Mouse (Mus musculus): ENCODE measurements at regions not wholly inside any gene's neighbourhood (a gene's known extent, or its start where the extent isn't known, plus 50 kb on each side); places are given as distances from the start of the nearest gene placed in this dataset.

DNA sequence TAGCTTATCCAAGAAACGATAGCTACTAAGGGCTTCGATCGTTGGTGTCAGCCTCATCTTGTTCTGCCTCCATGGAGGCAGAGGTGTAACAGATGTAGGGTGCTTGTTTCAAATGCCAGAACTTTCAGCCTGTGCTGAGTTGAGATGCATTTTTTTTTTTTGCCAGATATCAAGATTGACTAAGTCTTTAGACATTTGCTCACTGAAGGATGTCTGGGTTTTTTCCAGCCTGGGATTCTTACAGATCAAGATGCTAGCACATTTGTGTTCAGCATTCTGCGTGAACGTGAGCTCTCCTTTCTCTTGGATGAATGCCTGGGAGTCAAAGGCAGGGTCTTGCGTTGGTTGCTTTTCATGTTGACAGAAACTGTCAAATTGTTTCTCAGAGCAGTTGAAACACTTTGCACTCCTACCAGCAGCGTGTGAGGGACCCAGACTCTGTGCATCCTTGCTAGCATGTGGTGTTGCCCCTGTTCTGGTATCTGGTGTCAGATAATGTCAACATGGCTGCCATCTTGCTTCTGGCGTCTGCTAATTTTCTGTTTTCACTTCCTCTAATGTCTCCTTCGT, 114.4 kb upstream of the Arl4c start:
- dilution Hi-C loops (cut with MboI; ENCODE audit: extremely low pct_ligation_motif_present, extremely low pct_unique_long_range_greater_than_20kb, low sequenced_read_pairs) = no loop called here
- no peaks in the 10 kb centered on the region for H3K36me3 ChIP-seq (replicated peaks in 1 of 2; ENCODE audit: control insufficient read depth in 1 of 2, insufficient read depth in 1 of 2, low read length in 1 of 2)
- no peak for DNase-seq (ENCODE audit: extremely low read depth)
- in situ Hi-C loops (cut with MboI; ENCODE audit: low pct_ligation_motif_present, low pct_unique_long_range_greater_than_20kb, low sequenced_read_pairs) = no loop called here
- no peak overlapping the region for H3K9ac ChIP-seq (ENCODE audit: insufficient read depth, low read depth)
- no peak overlapping the region for H3K4me2 ChIP-seq (ENCODE audit: insufficient read depth, low read depth, poor library complexity, severe bottlenecking)
- H3K79me2 ChIP-seq (replicated peaks; ENCODE audit: control insufficient read depth, extremely low read depth, insufficient read depth, poor library complexity, severe bottlenecking) = no peaks in the 10 kb centered on the region
- peaks cover 41% of the 10 kb centered on the region for H3K9me3 ChIP-seq (replicated peaks; ENCODE audit: low read length)
- H3K4me3 ChIP-seq (replicated peaks in 1 of 3; ENCODE audit: low read depth in 2 of 3, low read length in 2 of 3, poor library complexity in 1 of 3) = no peak overlapping the region
- H3K4me1 ChIP-seq (ENCODE audit: control insufficient read depth in 1 of 2, insufficient read depth in 2 of 2) = no peaks in the 10 kb centered on the region
- TF ChIP-seq JUND (conservative IDR thresholded peaks at IDR 0.05; ENCODE audit: low read depth, low read length) (no peak), EP300 (IDR thresholded peaks at IDR 0.05; ENCODE audit: low read length) (no peak), HCFC1 (IDR thresholded peaks at IDR 0.05; ENCODE audit: low read depth, low read length) (no peak), ZNF384 (IDR thresholded peaks at IDR 0.05; ENCODE audit: low read depth, low read length) (no peak), CHD2 (IDR thresholded peaks at IDR 0.05; ENCODE audit: low read length) (no peak), SIN3A (IDR thresholded peaks at IDR 0.05; ENCODE audit: low read length) (no peak), TBP (conservative IDR thresholded peaks at IDR 0.05; ENCODE audit: low read depth, low read length) (no peak), ZKSCAN1 (IDR thresholded peaks at IDR 0.05; ENCODE audit: borderline replicate concordance, low read depth, low read length) (no peak), GABPA (IDR thresholded peaks at IDR 0.05; ENCODE audit: insufficient replicate concordance, low read depth, low read length) (no peak), MAX (IDR thresholded peaks at IDR 0.05; ENCODE audit: low read length) (no peak), CTCF (conservative IDR thresholded peaks at IDR 0.05 in 1 of 2, IDR thresholded peaks at IDR 0.05 in 1 of 2; ENCODE audit: low read depth in 2 of 2, low read length in 2 of 2) (no peak), RAD21 (IDR thresholded peaks at IDR 0.05; ENCODE audit: low read depth, low read length) (no peak)
- H3K27ac ChIP-seq (ENCODE audit: insufficient read depth, low read depth) = no peak overlapping the region
- H3K27me3 ChIP-seq (replicated peaks) = no peaks in the 10 kb centered on the region

DNA sequence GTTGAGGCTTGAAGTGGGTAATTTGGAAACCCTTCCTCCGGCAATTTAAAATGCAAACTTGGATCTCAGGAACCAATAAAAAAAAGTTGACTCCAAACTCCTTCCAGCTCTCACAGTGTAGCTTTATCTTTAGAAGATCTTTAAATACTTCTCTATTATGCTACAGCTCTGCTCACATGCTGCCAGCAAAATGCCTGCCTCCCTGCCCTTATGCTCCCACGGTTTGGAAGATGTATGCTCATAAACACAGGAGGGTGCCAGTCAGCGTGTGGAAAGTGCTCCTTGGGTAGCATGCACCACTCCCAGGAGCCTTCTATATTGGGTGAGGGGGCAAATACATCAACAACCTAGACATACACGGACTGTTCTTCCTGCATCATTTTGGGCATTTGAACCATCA, 123.2 kb upstream of the Arl4c start:
- dilution Hi-C loops (cut with MboI; ENCODE audit: extremely low pct_ligation_motif_present, extremely low pct_unique_long_range_greater_than_20kb, low sequenced_read_pairs) = no loop called here
- TF ChIP-seq MAZ (IDR thresholded peaks at IDR 0.05; ENCODE audit: low read depth, low read length) = no peak
- no peak for TF ChIP-seq EP300 (IDR thresholded peaks at IDR 0.05; ENCODE audit: low read length)
- TF ChIP-seq KAT2A (IDR thresholded peaks at IDR 0.05; ENCODE audit: insufficient replicate concordance, low read length) = no peak
- no peak for TF ChIP-seq ELF1 (IDR thresholded peaks at IDR 0.05; ENCODE audit: low read depth, low read length)
- TF ChIP-seq NRF1 (IDR thresholded peaks at IDR 0.05; ENCODE audit: low read depth, low read length) = no peak
- no peak for TF ChIP-seq GABPA (IDR thresholded peaks at IDR 0.05; ENCODE audit: insufficient replicate concordance, low read depth, low read length)
- no peak for TF ChIP-seq CHD2 (IDR thresholded peaks at IDR 0.05; ENCODE audit: low read length)
- TF ChIP-seq JUND (conservative IDR thresholded peaks at IDR 0.05; ENCODE audit: low read depth, low read length) = no peak
- TF ChIP-seq JUN (IDR thresholded peaks at IDR 0.05; ENCODE audit: insufficient read depth, low read depth, low read length) = no peak
- no peak for TF ChIP-seq MYC (IDR thresholded peaks at IDR 0.05; ENCODE audit: low read depth, low read length)
- no peak for TF ChIP-seq USF2 (conservative IDR thresholded peaks at IDR 0.05; ENCODE audit: low read depth, low read length)
- TF ChIP-seq MEF2A (IDR thresholded peaks at IDR 0.05; ENCODE audit: borderline replicate concordance, low read depth, low read length) = no peak
- no peak for TF ChIP-seq SMC3 (IDR thresholded peaks at IDR 0.05; ENCODE audit: low read depth, low read length)
- TF ChIP-seq POLR2AphosphoS2 (IDR thresholded peaks at IDR 0.05; ENCODE audit: low read depth, low read length) = no peak
- no peak for TF ChIP-seq ZNF384 (IDR thresholded peaks at IDR 0.05; ENCODE audit: low read depth, low read length)
- no peak for TF ChIP-seq MAFK (IDR thresholded peaks at IDR 0.05; ENCODE audit: insufficient replicate concordance, low read length)
- TF ChIP-seq RCOR1 (conservative IDR thresholded peaks at IDR 0.05; ENCODE audit: low read depth, low read length) = no peak
- no peak overlapping the region for H3K4me2 ChIP-seq (ENCODE audit: insufficient read depth, low read depth, poor library complexity, severe bottlenecking)

More for the DNA sequence above, 123.2 kb upstream of the Arl4c start:
- no peak for DNase-seq (ENCODE audit: extremely low read depth)
- no peaks in the 10 kb centered on the region for H3K4me1 ChIP-seq (ENCODE audit: control insufficient read depth in 1 of 2, insufficient read depth in 2 of 2)
- no peaks in the 10 kb centered on the region for H3K36me3 ChIP-seq (replicated peaks in 1 of 2; ENCODE audit: control insufficient read depth in 1 of 2, insufficient read depth in 1 of 2, low read length in 1 of 2)
- in situ Hi-C loops (cut with MboI; ENCODE audit: low pct_ligation_motif_present, low pct_unique_long_range_greater_than_20kb, low sequenced_read_pairs) = no loop called here
- H3K9ac ChIP-seq (ENCODE audit: insufficient read depth, low read depth) = no peak overlapping the region
- peaks cover 6% of the 10 kb centered on the region for H3K27me3 ChIP-seq (replicated peaks)
- no peak overlapping the region for H3K4me3 ChIP-seq (replicated peaks in 1 of 3; ENCODE audit: low read depth in 2 of 3, low read length in 2 of 3, poor library complexity in 1 of 3)
- H3K27ac ChIP-seq (ENCODE audit: insufficient read depth, low read depth) = no peak overlapping the region
- H3K9me3 ChIP-seq (replicated peaks; ENCODE audit: low read length) = peaks cover 45% of the 10 kb centered on the region
- H3K79me2 ChIP-seq (replicated peaks; ENCODE audit: control insufficient read depth, extremely low read depth, insufficient read depth, poor library complexity, severe bottlenecking) = no peaks in the 10 kb centered on the region
